In the genomic region with DNA sequence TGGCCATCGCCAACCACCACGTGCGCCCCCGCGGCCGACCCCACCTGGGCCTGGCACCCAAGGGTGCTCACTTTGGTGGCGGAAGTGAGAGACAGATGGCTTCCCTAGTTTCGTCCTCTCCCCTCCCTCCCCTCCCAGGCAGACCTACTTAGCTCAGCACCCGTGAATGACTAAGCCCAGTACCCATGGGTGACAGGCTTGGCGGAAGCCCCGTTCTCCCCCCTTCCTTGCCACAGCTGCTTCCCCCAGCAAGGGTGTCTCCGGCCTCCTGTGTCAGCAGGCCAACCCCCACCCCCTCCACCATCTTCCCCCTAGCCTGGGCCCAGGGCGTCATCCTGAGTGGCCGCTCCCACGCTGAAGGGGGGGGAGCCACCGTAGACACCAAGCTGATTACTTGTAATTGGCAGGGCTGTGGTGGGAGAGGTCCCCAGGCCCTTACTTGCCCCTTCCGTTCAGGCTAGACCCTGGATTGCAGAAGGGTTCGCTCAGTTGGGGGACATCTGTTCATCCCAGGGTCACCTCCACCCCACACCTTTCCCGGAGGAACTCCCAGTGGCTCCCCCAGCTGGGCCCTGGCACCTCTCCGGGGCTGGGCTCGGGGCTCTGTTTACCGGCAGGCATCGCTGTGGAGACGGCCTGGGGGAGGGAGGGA, we compare ENCODE assay signal across 8 mouse cellular contexts. TPM values are rescaled to one million over a fixed set of nuclear protein-coding genes. Genes with fewer than 3 reads are reported as not detected.
DNase-seq lines count a peak whose midpoint lies in the region; ATAC-seq and TF ChIP-seq lines count a peak whose summit lies in the region.

No protein-coding gene starts in this region.

- H3K4me2 ChIP-seq in CH12.LX (ENCODE audit: insufficient read depth, low read depth, poor library complexity, severe bottlenecking): peak overlapping the region; percentile 77
- H3K4me2 ChIP-seq in limb, embryonic 13.5 days (replicated peaks): peak overlapping the region; percentile 98
- H3K4me2 ChIP-seq in midbrain, postnatal 0 days (ENCODE audit: low read depth, low read length, poor library complexity, severe bottlenecking): peak overlapping the region; percentile 97

- peak overlapping the region; percentile 96 for H3K9ac ChIP-seq in CH12.LX (ENCODE audit: insufficient read depth, low read depth)
- H3K9ac ChIP-seq in limb, embryonic 13.5 days: peak overlapping the region; percentile 93
- peak overlapping the region; percentile 96 for H3K9ac ChIP-seq in midbrain, postnatal 0 days (replicated peaks; ENCODE audit: low read length, poor library complexity, severe bottlenecking)

- no peak for TF ChIP-seq CTCF in CH12.LX (conservative IDR thresholded peaks at IDR 0.05 in 1 of 2, IDR thresholded peaks at IDR 0.05 in 1 of 2; ENCODE audit: low read depth in 2 of 2, low read length in 2 of 2)
- no peak for TF ChIP-seq CTCF in midbrain, postnatal 0 days (IDR thresholded peaks at IDR 0.05)

- no peak for TF ChIP-seq EP300 in CH12.LX (IDR thresholded peaks at IDR 0.05; ENCODE audit: low read length)

- H3K27me3 ChIP-seq in CH12.LX (replicated peaks): no peaks in the 10 kb centered on the region
- H3K27me3 ChIP-seq in limb, embryonic 13.5 days: peaks cover 27% of the 10 kb centered on the region
- peaks cover 13% of the 10 kb centered on the region for H3K27me3 ChIP-seq in midbrain, postnatal 0 days (ENCODE audit: insufficient read depth, low read length)

- peaks cover 54% of the 10 kb centered on the region for H3K79me2 ChIP-seq in CH12.LX (replicated peaks; ENCODE audit: control insufficient read depth, extremely low read depth, insufficient read depth, poor library complexity, severe bottlenecking)

- H3K36me3 ChIP-seq in CH12.LX (replicated peaks in 1 of 2; ENCODE audit: control insufficient read depth in 1 of 2, insufficient read depth in 1 of 2, low read length in 1 of 2): peaks cover under 1 to 30% of the 10 kb centered on the region in 2 experiments
- H3K36me3 ChIP-seq in limb, embryonic 13.5 days: peaks cover 16% of the 10 kb centered on the region
- no peaks in the 10 kb centered on the region for H3K36me3 ChIP-seq in midbrain, postnatal 0 days (ENCODE audit: insufficient read depth, low read length)

- TF ChIP-seq RAD21 in CH12.LX (IDR thresholded peaks at IDR 0.05; ENCODE audit: low read depth, low read length): no peak

- intact Hi-C loops in heart, postnatal 14 days (cut with DNase I): loop anchor here (2.0 kb wide), 1 partner anchor 29 kb away; a partner anchor contains a TSS

- peak; percentile 57 for DNase-seq in gastrocnemius, postnatal 10 days
- no peak for DNase-seq in gastrocnemius, adult 18-20 months (ENCODE audit: low spot score)
- peak; percentile 80 for DNase-seq in CH12.LX (ENCODE audit: extremely low read depth)
- peak; percentile 54 for DNase-seq in embryo, embryonic 10 days (ENCODE audit: low spot score)
- DNase-seq in heart, postnatal 14 days: peak; percentile 54 to 65
- DNase-seq in midbrain, postnatal 0 days (ENCODE audit: low spot score): no peak
- no peak for DNase-seq in urinary bladder, postnatal 36 days (ENCODE audit: low spot score in 2 of 2)

- no peak for TF ChIP-seq POLR2A in CH12.LX (IDR thresholded peaks at IDR 0.05; ENCODE audit: low read depth, low read length)

- dilution Hi-C loops in CH12.LX (cut with MboI; ENCODE audit: extremely low pct_ligation_motif_present, extremely low pct_unique_long_range_greater_than_20kb, low sequenced_read_pairs): no loop called here

- H3K9me3 ChIP-seq in CH12.LX (replicated peaks; ENCODE audit: low read length): no peaks in the 10 kb centered on the region
- H3K9me3 ChIP-seq in limb, embryonic 13.5 days: no peaks in the 10 kb centered on the region
- H3K9me3 ChIP-seq in midbrain, postnatal 0 days (ENCODE audit: low read length): no peaks in the 10 kb centered on the region

- in situ Hi-C loops in CH12.LX (cut with MboI; ENCODE audit: low pct_ligation_motif_present, low pct_unique_long_range_greater_than_20kb, low sequenced_read_pairs): no loop called here

- peaks cover 24 to 60% of the 10 kb centered on the region in 2 experiments for H3K4me1 ChIP-seq in CH12.LX (ENCODE audit: control insufficient read depth in 1 of 2, insufficient read depth in 2 of 2)
- H3K4me1 ChIP-seq in limb, embryonic 13.5 days: peaks cover 69% of the 10 kb centered on the region
- peaks cover 8% of the 10 kb centered on the region; the same call in 1 of the 2 replicates for H3K4me1 ChIP-seq in midbrain, postnatal 0 days (ENCODE audit: insufficient read depth, low read length)

- 2% methylated on average over 18 of the region's 24 CpGs for WGBS in limb, embryonic 13.5 days
- WGBS in midbrain, postnatal 0 days: 0% methylated on average over 18 of the region's 24 CpGs

- peak overlapping the region; percentile 77 to 90 (median 85) for H3K4me3 ChIP-seq in CH12.LX (replicated peaks in 1 of 3; ENCODE audit: low read depth in 2 of 3, low read length in 2 of 3, poor library complexity in 1 of 3)
- H3K4me3 ChIP-seq in limb, embryonic 13.5 days: peak overlapping the region; percentile 87
- H3K4me3 ChIP-seq in midbrain, postnatal 0 days (ENCODE audit: low read depth, low read length): peak overlapping the region; percentile 92

- peak overlapping the region; percentile 82 for H3K27ac ChIP-seq in CH12.LX (ENCODE audit: insufficient read depth, low read depth)
- H3K27ac ChIP-seq in limb, embryonic 13.5 days: peak overlapping the region; percentile 85
- H3K27ac ChIP-seq in midbrain, postnatal 0 days (ENCODE audit: low read depth, low read length): peak overlapping the region; percentile 83

- no peak for ATAC-seq in limb, embryonic 13.5 days (ENCODE audit: low FRiP score, low read depth)
- no peak for ATAC-seq in midbrain, postnatal 0 days (ENCODE audit: low FRiP score)

TF ChIP-seq in CH12.LX, 34 proteins besides CTCF, POLR2A, EP300 and RAD21 (continues in another document):
- no peak for TF ChIP-seq MEF2A (IDR thresholded peaks at IDR 0.05; ENCODE audit: borderline replicate concordance, low read depth, low read length)
- TF ChIP-seq ELF1 (IDR thresholded peaks at IDR 0.05; ENCODE audit: low read depth, low read length): peak; percentile 63; the same call in 1 of the 2 replicates
- peak; percentile 30; the same call in 1 of the 2 replicates for TF ChIP-seq BHLHE40 (IDR thresholded peaks at IDR 0.05; ENCODE audit: low read depth, low read length)
- 0 out of 2 replicates have a peak, but pooled peaks have one; percentile 24 for TF ChIP-seq SIN3A (IDR thresholded peaks at IDR 0.05; ENCODE audit: low read length)
- no peak for TF ChIP-seq ZNF384 (IDR thresholded peaks at IDR 0.05; ENCODE audit: low read depth, low read length)

RNA-seq across cellular contexts. Expression of a gene that starts 3.2 kb away (rescaled TPM):
- total RNA-seq in gastrocnemius, postnatal 10 days (2021): 10 to 100 TPM; 29.2 to 35.9 TPM
- 10 to 100 TPM; 22.1 to 24.5 TPM for total RNA-seq in gastrocnemius, adult 18-20 months (2021)
- total RNA-seq in CH12.LX (2012; rRNA removed) (15.3 and 18.2 TPM in 2 replicates), CH12.LX (2014; rRNA removed) (3.0 TPM in 2 replicates)
- polyA plus RNA-seq in CH12.LX (2012; ENCODE audit: insufficient read length, low read depth): 20.1 and 21.3 TPM in 2 replicates
- 10 to 100 TPM; 40.8 to 43.2 TPM for total RNA-seq in heart, postnatal 14 days (2021)
- 22.5 and 22.6 TPM in 2 replicates for polyA plus RNA-seq in limb, embryonic 13.5 days (2015; fragmentation: Nextera tagmentation; extraction: Ambion mirVana)
- 23.6 and 29.5 TPM in 2 replicates for total RNA-seq in midbrain, postnatal 0 days (2014; rRNA removed)
- polyA plus RNA-seq in midbrain, postnatal 0 days (2015; fragmentation: Nextera tagmentation; extraction: Ambion mirVana): 16.1 and 18.0 TPM in 2 replicates

RNA-seq across cellular contexts. Expression of a gene that starts 29.5 kb away (rescaled TPM):
- 10 to 100 TPM; 10.7 to 13.8 TPM for total RNA-seq in gastrocnemius, postnatal 10 days (2021)
- total RNA-seq in gastrocnemius, adult 18-20 months (2021): 10 to 100 TPM; 15.3 to 17.1 TPM
- total RNA-seq in CH12.LX (2012; rRNA removed) (24.3 and 26.6 TPM in 2 replicates), CH12.LX (2014; rRNA removed) (13.6 and 15.3 TPM in 2 replicates)
- 26.5 and 33.5 TPM in 2 replicates for polyA plus RNA-seq in CH12.LX (2012; ENCODE audit: insufficient read length, low read depth)
- 10 to 100 TPM; 15.2 to 18.3 TPM for total RNA-seq in heart, postnatal 14 days (2021)
- polyA plus RNA-seq in limb, embryonic 13.5 days (2015; fragmentation: Nextera tagmentation; extraction: Ambion mirVana): 62.2 and 62.3 TPM in 2 replicates
- total RNA-seq in midbrain, postnatal 0 days (2014; rRNA removed): 31.2 and 38.0 TPM in 2 replicates
- 30.1 and 31.3 TPM in 2 replicates for polyA plus RNA-seq in midbrain, postnatal 0 days (2015; fragmentation: Nextera tagmentation; extraction: Ambion mirVana)

RNA-seq across cellular contexts. Expression of a gene that starts 32.5 kb away (rescaled TPM):
- total RNA-seq in gastrocnemius, postnatal 10 days (2021): 100 to 1,000 TPM; 170 to 177 TPM
- 100 to 1,000 TPM; 173 to 189 TPM for total RNA-seq in gastrocnemius, adult 18-20 months (2021)
- total RNA-seq in CH12.LX (2012; rRNA removed) (127 and 146 TPM in 2 replicates), CH12.LX (2014; rRNA removed) (67.2 and 79.2 TPM in 2 replicates)
- polyA plus RNA-seq in CH12.LX (2012; ENCODE audit: insufficient read length, low read depth): 120 and 130 TPM in 2 replicates
- 100 to 1,000 TPM; 115 to 122 TPM for total RNA-seq in heart, postnatal 14 days (2021)
- 192 and 197 TPM in 2 replicates for polyA plus RNA-seq in limb, embryonic 13.5 days (2015; fragmentation: Nextera tagmentation; extraction: Ambion mirVana)
- 256 and 261 TPM in 2 replicates for total RNA-seq in midbrain, postnatal 0 days (2014; rRNA removed)
- polyA plus RNA-seq in midbrain, postnatal 0 days (2015; fragmentation: Nextera tagmentation; extraction: Ambion mirVana): 210 and 218 TPM in 2 replicates

RNA-seq across cellular contexts. Expression of a gene that starts 38.2 kb away (rescaled TPM):
- 1,000 to 10,000 TPM in 1 of 2 experiments, 100 to 1,000 TPM in 1; 974 to 1,018 TPM for total RNA-seq in gastrocnemius, postnatal 10 days (2021)
- 1,000 to 10,000 TPM; 1,320 to 1,335 TPM for total RNA-seq in gastrocnemius, adult 18-20 months (2021)
- total RNA-seq in CH12.LX (2012; rRNA removed): 3,382 and 4,660 TPM in 2 replicates
- 1,528 and 1,752 TPM in 2 replicates for total RNA-seq in CH12.LX (2014; rRNA removed)
- polyA plus RNA-seq in CH12.LX (2012; ENCODE audit: insufficient read length, low read depth): 2,532 and 2,649 TPM in 2 replicates
- total RNA-seq in heart, postnatal 14 days (2021): 1,000 to 10,000 TPM; 1,113 to 1,165 TPM
- 577 and 592 TPM in 2 replicates for polyA plus RNA-seq in limb, embryonic 13.5 days (2015; fragmentation: Nextera tagmentation; extraction: Ambion mirVana)
- 2,062 and 2,304 TPM in 2 replicates for total RNA-seq in midbrain, postnatal 0 days (2014; rRNA removed)
- 440 and 459 TPM in 2 replicates for polyA plus RNA-seq in midbrain, postnatal 0 days (2015; fragmentation: Nextera tagmentation; extraction: Ambion mirVana)

RNA-seq across cellular contexts. Expression of a gene that starts 39.6 kb away (rescaled TPM):
- 1 to 10 TPM in 1 of 2 experiments, under 1 TPM in 1; 0.87 to 2.1 TPM for total RNA-seq in gastrocnemius, postnatal 10 days (2021)
- total RNA-seq in gastrocnemius, adult 18-20 months (2021): under 1 TPM in 1 of 2 experiments, not detected in 1; 0.09 TPM
- total RNA-seq in CH12.LX (2012; rRNA removed) (not detected in 2 replicates), CH12.LX (2014; rRNA removed) (not detected in 2 replicates)
- 0.13 TPM in 1 of 2 replicates, not detected in the other for polyA plus RNA-seq in CH12.LX (2012; ENCODE audit: insufficient read length, low read depth)
- total RNA-seq in heart, postnatal 14 days (2021): under 1 TPM; 0.69 to 0.90 TPM
- 0.18 and 0.60 TPM in 2 replicates for polyA plus RNA-seq in limb, embryonic 13.5 days (2015; fragmentation: Nextera tagmentation; extraction: Ambion mirVana)
- 0.28 and 1.6 TPM in 2 replicates for total RNA-seq in midbrain, postnatal 0 days (2014; rRNA removed)
- polyA plus RNA-seq in midbrain, postnatal 0 days (2015; fragmentation: Nextera tagmentation; extraction: Ambion mirVana): 0.62 and 0.81 TPM in 2 replicates

Comparison
In these comparisons a context has a peak if more than half of its experiments do, and no peak if none do; other contexts are left out.
1. DNase-seq: peak in gastrocnemius, postnatal 10 days (single experiment), CH12.LX (single experiment), embryo, embryonic 10 days (single experiment) and heart, postnatal 14 days (2 of 2); none in gastrocnemius, adult 18-20 months (single experiment), midbrain, postnatal 0 days (single experiment) and urinary bladder, postnatal 36 days (0 of 2).
2. Peak in every context shown above with its lines, with median percentiles within 50 percentile points of each other: H3K27ac ChIP-seq, H3K4me2 ChIP-seq, H3K4me3 ChIP-seq and H3K9ac ChIP-seq.